Mouse (Mus musculus) mature B cell (primary cell): ENCODE measurements around the gene Krtap11-1.

Experiments
- in situ Hi-C: fragments of 300-500 bp; cut with MboI; formaldehyde crosslinking; loops from 2 replicates; pipeline ENCODE4 v1.14.3; 2019

Krtap11-1 gene

GRCm38 (mm10) chr16:89571083-89571482 lies at the start of gene Krtap11-1:
Gene Krtap11-1 (minus strand): TSS chr16:89571183.
- in situ Hi-C loops: no loop called here

GRCm38 (mm10) chr16:89618190-89618589 lies 47.2 kb upstream of the Krtap11-1 start:
- in situ Hi-C loops: no loop called here

- in situ Hi-C loops: no loop called here
These were observed 46.3 kb upstream of the Krtap11-1 start for GRCm38 (mm10) chr16:89617251-89617650.

GRCm38 (mm10) chr16:89613726-89614125 lies 42.7 kb upstream of the Krtap11-1 start:
- in situ Hi-C loops: no loop called here

- in situ Hi-C loops: no loop called here
These were observed 37.8 kb upstream of the Krtap11-1 start for GRCm38 (mm10) chr16:89608791-89609185.

- in situ Hi-C loops: no loop called here
These were observed 37.3 kb upstream of the Krtap11-1 start for GRCm38 (mm10) chr16:89608161-89608790.

- in situ Hi-C loops: no loop called here
These were observed 36.0 kb upstream of the Krtap11-1 start for GRCm38 (mm10) chr16:89606951-89607350.

GRCm38 (mm10) chr16:89587209-89587608 lies 16.2 kb upstream of the Krtap11-1 start:
- in situ Hi-C loops: no loop called here

- in situ Hi-C loops: no loop called here
These were observed 14.9 kb upstream of the Krtap11-1 start for GRCm38 (mm10) chr16:89585604-89586508.

GRCm38 (mm10) chr16:89581658-89582057 lies 10.7 kb upstream of the Krtap11-1 start:
- in situ Hi-C loops: no loop called here

GRCm38 (mm10) chr16:89570516-89570915 lies 467 bp downstream of the Krtap11-1 start:
- in situ Hi-C loops: no loop called here

- in situ Hi-C loops: no loop called here
These were observed 1.8 kb downstream of the Krtap11-1 start for GRCm38 (mm10) chr16:89569136-89569535.

- in situ Hi-C loops: no loop called here
These were observed 2.8 kb downstream of the Krtap11-1 start for GRCm38 (mm10) chr16:89568141-89568540.

GRCm38 (mm10) chr16:89550298-89550697 lies 20.7 kb downstream of the Krtap11-1 start:
- in situ Hi-C loops: no loop called here

GRCm38 (mm10) chr16:89538031-89538484 lies 32.9 kb downstream of the Krtap11-1 start:
- in situ Hi-C loops: no loop called here

- in situ Hi-C loops: no loop called here
These were observed 33.6 kb downstream of the Krtap11-1 start for GRCm38 (mm10) chr16:89537349-89537748.

- in situ Hi-C loops: no loop called here
These were observed 40.4 kb downstream of the Krtap11-1 start for GRCm38 (mm10) chr16:89530547-89530946.

GRCm38 (mm10) chr16:89529846-89530245 lies 41.1 kb downstream of the Krtap11-1 start:
- in situ Hi-C loops: no loop called here

- in situ Hi-C loops: no loop called here
These were observed 42.6 kb downstream of the Krtap11-1 start for GRCm38 (mm10) chr16:89528380-89528779.

GRCm38 (mm10) chr16:89520996-89521395 lies 50.0 kb downstream of the Krtap11-1 start:
- in situ Hi-C loops: no loop called here

GRCm38 (mm10) chr16:89520555-89520954 lies 50.4 kb downstream of the Krtap11-1 start:
- in situ Hi-C loops: no loop called here
